Mouse (Mus musculus) retina, adult 2 months (tissue): ENCODE measurements around the gene Pde4d.

Source experiments
- DNase-seq: peaks from one replicate; pipeline ENCODE4 v3.0.0-alpha.2; 2012; ENCODE audit warnings: low read depth, low spot score

Gene Pde4d

DNA sequence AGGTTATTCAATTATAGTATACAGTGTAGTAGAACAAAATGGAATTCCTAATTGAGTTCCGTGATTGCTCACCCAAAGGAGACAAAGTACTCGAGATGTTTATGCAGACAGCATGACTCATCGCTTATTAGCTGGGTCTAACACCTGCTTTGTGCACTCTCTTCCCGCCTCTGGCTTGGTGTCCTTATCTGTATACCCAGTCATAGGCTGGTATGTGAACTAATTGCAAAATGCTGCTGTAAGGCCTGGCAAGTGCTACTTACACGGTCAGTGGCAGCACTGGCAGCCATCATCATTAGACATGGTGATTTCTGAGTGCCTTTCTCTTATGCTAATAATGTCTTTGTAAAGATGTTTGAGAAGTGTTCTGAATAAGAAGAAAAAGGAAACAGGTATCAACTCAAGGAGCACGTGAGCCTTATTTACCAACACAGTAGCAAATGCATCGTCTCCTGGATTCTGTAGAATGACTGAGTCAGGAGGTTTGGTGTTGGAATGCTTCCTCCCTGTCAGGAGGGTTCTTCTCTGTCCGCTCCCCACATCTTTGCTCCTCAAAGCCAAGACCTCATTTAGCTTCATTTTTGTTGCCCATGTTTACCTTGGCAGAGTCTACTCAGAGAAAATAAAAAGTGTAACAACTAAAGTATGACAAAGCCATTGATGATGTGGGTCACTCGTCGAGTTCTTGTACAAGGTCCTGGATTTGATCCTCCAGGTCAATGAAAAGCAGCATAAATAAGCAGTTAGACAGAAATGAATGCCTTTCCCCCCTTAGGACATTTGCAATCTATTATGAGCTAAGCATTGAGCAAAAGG, 1202.2 kb downstream of the Pde4d start:
- no peak for DNase-seq

DNA sequence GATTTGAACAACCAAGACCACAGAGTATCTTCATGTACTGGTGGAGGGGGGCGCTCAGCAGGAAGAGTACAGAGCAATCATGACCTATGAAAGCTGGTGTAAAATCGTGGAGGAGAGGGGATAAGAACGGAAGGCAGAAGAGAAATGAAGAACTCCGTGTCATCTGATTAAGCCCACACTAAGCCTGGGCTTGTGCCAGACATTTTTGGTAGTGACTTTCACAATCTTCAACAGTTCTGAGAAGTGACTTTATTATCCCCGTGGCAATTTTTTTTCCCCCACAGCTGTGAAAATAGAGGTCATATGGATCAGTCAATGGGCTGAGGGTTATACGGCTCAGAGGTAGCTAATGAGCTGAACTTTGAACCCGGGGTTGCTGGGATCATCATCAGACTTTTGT, 1202.9 kb downstream of the Pde4d start:
- no peak for DNase-seq

DNA sequence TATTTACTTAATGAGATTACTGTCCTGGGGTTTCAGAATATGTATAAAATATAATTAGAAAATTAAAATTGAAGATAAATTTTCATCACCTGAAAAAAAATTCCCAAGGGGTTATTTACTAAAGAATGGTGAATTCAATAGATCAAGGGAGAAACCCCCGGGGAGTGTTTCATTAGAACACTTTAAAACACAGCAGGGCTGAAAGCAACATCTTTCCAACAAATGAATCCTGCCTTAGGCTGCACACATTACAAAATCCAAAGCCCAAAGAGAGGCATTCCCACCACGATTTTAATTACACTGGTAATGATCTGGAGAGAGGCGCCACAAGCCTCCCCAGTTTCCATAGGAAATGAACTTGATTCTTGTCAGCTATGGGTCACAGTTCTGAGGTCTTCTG, 1205.6 kb downstream of the Pde4d start:
- DNase-seq, result no peak

DNA sequence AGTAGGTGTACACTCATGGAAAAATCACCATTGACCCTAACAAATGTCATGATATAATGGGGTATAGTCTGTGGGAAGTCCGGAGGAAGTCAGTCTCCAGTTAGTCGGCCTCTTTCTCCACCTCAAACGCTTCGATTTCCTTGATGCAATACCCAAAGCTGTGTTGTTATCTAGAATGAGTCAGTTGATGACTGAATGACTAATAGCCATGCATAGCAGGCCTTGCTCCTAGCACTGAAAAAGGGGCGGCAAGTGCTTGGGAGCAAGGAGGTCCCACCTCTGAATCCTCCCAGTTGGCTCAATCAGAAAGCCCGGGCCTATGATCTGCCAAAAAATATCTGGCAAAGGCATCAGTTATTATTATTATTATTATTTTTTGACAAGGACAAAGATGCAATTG, 1209.4 kb downstream of the Pde4d start:
- no peak for DNase-seq

DNA sequence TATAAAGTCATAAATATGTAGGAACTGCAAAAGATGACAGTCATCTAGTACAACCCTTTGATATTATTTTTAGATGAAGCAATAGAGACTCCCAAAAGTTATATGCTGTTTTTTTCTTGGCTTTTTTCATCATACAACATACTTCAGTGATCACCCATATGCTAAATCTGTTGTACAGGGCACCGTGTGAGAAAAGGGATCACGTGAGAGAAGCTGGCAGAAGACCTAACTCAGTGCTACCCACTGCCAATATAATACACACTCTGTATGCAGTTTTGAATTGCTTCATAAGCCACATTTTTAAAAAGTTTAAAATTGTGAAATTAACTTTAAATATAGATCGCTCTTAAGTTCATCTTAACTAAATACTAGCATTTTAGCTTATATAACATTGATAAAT, 1211.6 kb downstream of the Pde4d start:
- no peak for DNase-seq

DNA sequence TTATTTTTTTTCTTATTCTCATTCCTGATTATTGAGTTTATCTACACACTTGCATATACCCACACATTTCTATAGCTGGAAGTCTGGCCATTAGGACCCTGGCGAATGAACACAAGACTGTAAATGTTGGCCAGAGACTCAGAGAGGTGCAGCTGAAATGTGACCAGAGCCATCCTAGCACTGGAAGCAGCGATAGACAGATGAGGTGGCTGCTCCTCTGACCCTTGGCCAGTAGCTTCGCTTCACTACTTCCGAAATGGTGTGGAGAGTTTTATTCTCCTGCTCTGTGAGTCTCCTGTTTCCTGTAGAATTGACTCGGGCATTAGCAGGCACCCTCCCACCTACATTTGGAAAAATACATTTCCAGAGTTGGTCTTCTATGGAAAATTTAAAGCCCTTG, 1212.4 kb downstream of the Pde4d start:
- no peak for DNase-seq

DNA sequence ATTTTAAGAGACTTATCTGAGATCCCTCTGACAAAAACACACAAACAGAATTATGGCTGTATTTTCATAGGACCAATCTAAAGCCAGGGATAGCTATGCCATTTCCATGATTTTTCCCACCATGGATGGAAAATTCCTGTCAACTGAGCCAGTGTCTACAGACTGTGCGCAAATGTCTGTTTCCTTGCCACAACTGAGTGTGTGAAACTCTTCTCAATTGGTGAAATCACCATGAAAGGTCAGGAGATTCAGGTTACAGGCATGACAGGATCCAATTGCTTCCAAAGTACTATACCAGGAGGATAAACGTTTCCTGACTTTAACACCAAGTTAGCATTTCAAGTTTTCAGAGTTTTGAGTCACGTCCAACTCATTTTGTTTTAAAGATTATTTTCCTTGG, 1213.0 kb downstream of the Pde4d start:
- DNase-seq, result no peak

DNA sequence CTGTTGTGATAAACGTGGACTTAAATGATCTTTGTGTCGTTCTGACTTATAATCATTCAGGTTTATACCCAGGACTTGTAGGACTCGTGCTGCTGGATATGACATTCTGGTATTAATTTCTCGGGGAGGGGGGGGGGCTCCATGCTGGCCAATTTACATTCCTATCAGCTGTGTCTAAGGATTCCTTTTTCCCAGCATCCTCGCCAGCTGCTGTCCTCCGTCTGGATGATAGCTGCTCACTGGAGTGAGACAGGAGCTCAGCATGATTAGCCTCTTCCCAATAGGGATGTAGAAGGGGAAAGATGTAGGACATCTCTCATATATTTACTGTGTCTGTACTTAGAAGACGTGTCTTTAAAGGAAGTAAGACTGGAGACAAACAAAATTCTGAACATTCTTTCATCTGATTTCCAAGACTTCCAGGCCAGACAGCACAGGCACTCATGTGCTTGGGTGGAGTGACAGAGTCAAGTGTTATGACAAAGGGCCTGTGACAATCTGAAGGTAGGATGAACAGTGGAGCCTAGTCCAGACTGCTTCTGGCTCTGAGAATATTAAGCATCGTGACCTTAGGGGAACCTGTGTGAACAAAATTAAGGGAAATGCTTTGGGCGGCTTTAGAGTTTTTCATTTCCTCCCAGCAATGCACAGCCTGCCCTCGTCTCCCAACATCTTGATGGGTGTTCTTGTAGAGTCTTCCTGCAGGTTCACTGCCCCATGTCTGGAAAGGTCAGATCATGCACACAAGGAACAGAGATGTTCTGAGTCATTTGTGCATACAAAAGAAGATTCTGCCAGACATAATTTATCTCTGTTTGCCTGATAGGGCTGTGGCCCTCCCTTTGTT, 1215.4 kb downstream of the Pde4d start:
- DNase-seq, result no peak

DNA sequence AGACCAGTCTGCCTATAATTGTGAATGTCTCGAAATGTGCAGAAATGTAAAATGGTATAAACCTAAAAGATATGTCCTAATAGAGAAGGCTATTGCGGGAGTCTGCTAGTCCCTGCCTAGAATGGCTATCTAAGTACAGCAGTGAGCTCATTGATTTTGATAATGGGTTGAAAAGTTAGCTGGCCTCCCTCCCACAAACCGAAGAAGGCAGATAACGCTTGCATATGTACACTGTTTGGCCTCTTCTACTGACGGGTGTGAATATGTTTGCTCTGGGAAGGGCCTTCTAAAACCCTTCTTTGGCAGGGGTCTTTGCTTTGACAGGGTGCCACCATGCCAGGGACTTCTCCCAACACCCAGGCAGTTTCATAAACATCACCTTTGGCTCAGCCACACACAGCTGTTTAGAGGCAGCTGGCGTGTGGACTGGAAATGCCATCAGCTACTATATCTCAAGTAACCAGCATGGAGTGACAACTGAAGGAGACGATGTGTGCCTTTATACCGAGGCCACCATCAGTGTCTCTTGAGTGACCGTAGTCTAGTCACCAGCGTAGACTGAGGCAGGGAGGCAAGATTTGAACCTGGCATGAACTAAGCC, 1216.2 kb downstream of the Pde4d start:
- no peak for DNase-seq

DNA sequence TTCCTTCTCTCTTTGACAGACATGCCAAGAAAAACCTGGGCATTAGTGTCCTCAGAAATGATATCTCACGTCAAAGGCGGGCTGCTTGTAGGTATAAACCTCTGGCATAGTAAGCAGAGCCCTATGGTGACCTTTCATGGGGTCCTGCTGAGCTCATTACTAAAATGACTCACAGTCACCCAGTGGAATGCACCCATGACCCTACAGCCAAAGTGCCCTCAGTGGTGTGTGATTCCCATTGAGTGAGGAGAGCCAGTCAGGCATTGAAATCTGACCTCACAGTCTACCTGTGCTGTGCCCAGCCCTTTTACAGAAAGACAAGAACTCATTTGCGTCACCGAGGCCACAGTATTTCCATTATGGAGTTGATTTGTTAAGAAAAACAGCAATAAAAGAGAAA, 1220.2 kb downstream of the Pde4d start:
- no peak for DNase-seq

DNA sequence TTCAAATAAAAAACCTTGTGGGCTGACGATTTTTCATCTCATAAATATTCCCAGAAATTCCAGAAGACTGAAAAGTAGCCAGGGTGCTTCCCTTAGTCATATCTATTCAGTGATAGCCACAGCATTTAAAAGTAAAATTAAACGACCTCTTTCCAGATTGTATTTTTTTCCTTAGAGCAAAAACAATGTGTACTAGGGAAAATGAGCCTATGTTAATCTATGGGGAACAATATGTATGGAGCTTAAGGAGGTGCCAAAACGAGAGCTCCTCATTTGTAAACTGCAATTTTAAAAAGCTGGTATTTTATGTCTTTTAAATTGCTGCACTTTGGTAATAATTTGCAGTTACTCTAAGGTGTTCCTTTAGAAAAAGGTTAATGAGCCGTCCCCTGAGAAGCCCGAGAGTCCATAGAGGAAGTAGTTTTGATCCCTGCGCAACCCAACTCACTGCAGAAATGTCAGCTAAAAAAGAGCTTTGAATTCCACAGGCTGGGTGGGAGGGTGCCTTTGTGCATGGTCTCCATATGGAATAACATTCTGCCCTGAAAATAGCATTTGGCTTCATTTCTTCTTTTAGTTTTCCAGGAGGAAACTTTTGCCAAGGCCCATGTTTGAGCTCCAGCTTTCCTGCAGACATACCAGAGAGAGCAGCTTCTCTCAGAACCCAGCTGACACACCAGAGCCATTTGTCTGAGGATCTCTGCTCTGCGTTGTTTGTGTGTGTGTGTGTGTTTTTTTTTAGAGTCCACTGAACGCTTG, 1222.0 kb downstream of the Pde4d start:
- DNase-seq, result no peak

DNA sequence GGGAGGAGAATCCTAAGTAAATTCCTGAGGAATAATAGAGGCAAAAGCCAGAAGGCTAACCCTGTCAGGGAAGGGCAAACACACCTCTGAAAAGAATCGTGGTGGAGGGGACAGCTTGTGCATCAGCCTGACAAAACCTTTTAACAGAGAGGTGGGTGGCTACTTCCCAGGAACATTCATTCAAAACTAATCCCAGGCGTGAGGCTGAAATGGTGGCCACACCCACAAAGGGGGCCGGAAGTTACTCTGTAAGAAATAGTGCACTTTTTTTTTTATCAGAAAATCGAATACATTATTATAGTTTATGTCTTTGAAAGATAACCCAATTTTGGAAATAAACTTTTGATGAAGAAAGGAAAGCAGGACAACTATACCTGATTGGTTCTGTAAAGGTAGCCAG, 1227.3 kb downstream of the Pde4d start:
- DNase-seq, result no peak

DNA sequence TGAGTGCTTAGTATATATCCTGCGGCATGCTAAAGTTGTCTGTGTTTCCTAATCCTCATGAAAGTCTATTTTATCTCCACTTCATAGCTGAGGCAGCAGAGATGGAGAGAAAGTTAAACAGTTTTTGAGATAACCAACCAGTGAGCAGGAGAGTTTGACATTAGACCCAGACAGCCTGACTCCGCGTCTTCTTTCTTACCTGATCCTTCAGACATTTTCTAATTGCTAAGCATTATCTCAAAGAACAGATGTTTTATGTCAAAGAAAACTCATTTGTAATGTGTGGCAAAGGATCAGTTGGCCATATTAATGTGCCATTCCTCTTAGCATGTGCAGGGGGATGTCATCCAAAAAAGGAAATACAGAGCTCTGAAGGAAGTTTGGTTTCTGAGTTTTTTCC, 1227.9 kb downstream of the Pde4d start:
- DNase-seq, result no peak

DNA sequence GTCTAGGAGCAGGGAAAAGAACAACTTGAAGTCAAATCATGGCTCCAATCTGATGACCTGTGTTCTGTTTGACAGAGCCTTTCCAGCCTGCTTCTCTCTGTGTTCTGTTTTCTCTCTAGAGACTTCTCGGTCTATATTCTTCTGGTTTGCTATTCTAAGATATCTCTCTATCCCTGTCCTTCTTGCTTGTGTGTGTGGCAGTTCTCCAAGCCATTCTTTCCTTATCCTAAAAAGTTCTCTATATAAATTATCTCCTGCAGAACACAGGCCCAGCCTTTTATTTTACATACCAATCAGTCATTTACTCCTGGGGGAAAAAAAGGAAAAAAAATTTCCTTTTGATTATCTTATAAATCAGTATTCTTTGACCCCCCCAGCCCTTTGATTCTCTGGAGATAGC, 1229.2 kb downstream of the Pde4d start:
- DNase-seq, result no peak

DNA sequence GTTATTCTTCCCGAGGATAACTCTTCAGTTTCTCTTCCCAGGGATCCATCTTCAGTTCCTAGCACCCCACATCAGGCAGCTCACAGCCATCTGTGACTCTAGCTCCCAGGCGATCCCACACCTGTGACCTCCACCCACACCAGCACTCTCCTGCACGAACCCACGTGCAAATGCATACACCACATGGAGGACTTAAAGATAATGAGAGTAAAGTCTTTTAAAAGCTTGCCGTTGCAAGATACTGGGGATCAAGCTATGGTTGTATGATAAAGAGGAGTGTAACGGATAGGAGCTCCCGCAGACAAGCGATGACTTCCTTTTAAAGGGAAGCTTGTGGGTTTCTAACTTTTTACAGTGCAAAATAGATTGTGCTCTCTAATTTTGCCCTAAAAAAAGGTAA, 1230.5 kb downstream of the Pde4d start:
- DNase-seq, result no peak

DNA sequence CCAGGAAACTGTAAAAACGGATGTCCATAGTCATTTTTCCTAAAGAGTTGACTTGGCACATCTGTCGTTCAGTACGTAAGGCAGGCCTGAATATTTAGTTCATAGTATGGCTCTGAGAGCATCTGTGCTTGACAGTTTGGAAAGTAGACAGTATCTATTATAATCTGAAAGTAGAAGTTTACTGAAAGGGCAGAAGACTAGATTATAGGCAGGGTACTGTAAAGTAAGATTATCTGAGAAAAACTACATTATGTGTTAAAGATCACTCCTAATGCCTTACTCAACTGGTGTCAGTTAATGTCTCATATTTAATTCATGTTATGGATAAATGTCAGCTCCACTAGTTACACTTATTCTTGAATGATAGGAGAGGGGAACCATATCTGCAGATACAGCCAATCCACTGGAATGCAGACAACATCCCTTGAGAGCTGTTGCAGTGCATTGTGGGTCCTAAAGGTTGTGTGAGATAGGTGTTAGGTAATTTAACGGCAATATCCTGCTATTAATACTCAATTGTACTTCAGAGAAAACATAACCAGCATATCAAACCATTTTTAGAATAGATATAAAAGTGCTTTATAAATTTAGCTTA, 1232.0 kb downstream of the Pde4d start:
- no peak for DNase-seq

DNA sequence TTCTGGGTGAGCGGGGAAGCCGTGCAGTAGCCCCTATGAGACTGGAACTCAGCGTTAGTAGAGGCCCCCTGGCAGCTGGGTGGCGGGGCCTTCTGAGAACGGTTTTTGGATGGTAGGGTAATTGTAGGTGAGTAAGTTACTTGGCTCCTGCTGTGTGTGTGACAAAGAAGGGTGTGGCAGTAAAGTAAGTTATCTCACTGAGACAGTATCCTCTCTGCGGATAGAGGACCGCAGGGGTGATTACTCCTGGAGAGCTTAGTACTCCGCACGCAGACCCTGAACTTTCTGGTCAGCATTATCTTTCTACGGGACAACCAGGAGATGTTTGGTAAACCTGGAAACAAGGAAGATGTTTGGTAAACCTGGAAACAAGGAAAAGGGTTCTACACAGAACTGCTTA, 1233.3 kb downstream of the Pde4d start:
- no peak for DNase-seq

DNA sequence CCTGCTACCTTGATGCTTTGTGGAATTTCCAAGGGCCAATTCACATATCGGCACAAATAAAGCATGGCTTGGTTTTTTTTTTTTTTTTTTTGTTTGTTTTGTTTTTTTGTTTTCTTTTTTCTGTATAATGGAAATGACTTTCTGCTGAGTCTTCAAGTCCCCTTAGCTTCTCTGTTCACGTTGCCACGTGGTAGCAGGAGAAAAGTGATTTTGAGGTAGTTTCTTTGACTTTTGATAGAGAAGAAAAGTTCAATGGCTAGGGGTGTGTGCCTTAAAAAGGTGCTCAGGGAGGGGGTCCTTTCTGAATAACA, 1235.2 kb downstream of the Pde4d start:
- DNase-seq, result no peak

DNA sequence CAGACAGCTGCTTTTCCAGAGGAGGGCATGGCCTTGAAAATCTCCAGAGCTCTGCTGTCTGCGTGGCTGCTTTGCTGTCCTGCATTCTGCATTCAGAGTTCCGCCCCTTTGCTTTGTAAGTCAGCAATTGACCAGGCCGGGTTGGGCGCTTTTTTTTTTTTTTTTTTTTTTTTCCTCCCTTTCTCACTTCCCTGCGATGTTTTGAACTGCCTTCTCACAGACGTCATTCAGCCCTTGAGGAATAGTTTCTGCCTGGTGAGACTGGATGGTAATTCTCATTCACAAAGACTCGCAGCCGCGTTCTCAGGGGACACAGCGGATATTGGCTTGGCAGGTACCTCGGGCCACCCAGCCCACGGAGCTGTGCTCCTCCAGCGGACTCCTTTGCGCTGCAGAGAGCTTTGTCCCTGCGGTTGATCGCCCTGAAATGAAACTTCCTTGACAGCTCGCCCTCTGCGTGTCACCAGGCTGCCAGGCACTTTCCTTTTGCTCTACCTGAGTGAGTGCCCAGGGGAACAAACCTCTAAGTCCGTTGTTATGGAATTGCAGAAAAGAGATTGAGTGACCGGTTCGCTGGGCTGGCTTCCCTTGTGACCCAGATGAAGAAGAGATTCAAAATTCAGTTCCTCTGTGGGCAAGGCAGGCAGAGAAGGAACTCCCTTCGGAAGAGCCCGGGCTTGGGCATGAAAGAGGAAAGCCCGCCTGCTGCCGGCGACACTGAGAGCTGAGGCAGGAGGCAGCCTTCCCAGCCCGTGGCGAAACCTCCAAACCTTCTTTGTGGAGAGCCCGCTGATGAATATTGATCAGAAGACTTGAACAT, 1235.8 kb downstream of the Pde4d start:
- DNase-seq, result no peak

DNA sequence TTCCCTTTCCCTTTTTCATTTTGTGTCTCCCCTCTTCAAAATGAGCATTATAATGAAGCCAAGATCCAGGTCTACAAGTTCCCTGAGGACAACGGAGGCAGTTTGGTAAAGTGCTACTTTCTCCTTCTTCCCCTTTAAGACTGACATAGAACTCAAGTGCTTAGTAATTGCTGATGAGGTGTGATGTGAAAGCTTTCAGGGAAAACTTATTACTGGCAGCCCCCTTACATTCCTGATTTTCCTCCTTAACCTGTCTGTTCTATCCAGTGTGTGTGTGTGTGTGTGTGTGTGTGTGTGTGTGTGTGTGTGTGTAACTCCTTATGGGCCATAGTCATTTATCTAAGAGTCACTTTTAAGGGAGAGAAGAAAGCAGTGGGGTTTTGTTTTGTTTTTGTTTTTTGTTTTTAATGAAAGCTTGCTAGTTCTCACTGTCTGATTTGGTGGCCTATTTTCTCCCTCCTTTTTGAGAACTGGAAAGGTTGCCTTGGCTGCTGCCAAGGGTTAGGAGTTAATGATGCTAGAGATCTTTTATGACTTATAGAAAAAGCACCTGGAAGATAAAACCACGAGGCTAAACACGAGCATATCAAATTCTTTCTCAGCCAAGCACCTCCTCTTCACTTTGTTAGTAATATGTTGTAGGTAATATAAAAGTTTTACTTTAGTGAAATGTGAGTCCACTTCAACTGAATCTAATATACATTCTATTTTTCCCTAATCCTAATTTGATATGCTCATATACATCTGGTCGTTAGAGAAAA, 1236.5 kb downstream of the Pde4d start:
- no peak for DNase-seq
